In the genomic region with DNA sequence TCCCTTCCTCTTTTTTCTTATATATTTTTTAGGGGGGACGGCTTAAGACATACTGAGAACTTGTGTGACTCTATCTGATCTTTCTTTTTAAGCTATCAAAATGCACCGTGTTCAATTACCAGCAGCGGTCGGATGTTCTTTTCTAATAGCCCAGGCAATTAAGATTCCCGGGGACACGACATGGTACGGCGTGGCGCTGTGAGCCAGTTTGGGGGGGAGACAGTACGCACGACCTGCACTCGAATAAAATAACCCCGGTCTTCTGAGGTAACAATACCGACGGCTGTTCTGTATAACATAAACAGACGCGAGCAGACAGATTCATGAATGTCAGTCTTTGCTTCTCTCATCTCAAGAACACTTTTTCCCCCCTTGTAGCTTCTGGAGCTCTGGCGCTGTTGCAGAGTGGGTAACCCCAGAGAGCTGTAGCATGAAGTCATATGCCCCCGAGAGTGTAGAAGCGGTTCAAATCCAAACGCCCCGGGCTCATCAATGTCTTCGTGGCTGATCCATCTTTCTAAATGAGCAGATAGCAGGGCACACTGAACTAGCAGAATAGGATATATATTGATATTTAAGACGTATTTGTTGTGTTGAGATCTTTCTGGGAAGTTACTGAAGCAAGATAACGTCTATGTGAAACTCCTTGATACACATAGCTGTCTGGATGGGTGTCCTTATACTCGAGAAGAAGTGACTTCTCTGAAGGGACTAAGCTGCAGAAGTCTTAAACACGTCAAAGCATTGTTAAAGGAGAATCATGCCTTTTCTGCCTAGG, we compare ENCODE assay signal across 9 mouse cellular contexts. TPM values are rescaled to one million over a fixed set of nuclear protein-coding genes. Genes with fewer than 3 reads are reported as not detected.
A peak's percentile ranks its signal among the peaks of the same experiment; 100 is the strongest.
DNase-seq lines count a peak whose midpoint lies in the region; ATAC-seq and TF ChIP-seq lines count a peak whose summit lies in the region.
"Had no signal": no experiment of that assay in that cellular context is flagged by ENCODE, and none has a peak within 500 bp of the region (broad histone marks: within the 10 kb centered on the region; RNA-seq: fewer than 3 reads in every experiment).

No protein-coding gene starts in this region.

- H3K27ac ChIP-seq in liver, embryonic 11.5 days (ENCODE audit: low read depth, low read length): no peak overlapping the region
- H3K27ac ChIP-seq in embryonic fibroblast, embryonic 13.5 days (ENCODE audit: insufficient read depth, low read length): no peak overlapping the region
- H3K27ac ChIP-seq in limb, embryonic 10.5 days: peak overlapping the region; percentile 85; the same call in 1 of the 2 replicates
- H3K27ac ChIP-seq: macrophage had no signal

- H3K9me3 ChIP-seq in liver, embryonic 11.5 days (ENCODE audit: control insufficient read depth, low read length): no peaks in the 10 kb centered on the region
- H3K9me3 ChIP-seq in limb, embryonic 10.5 days (replicated peaks): no peaks in the 10 kb centered on the region

- peak overlapping the region; percentile 49 for H3K4me3 ChIP-seq in liver, embryonic 11.5 days (ENCODE audit: low read depth, low read length)
- peak overlapping the region; percentile 49 for H3K4me3 ChIP-seq in embryonic fibroblast, embryonic 13.5 days (ENCODE audit: insufficient read depth, low read length)
- H3K4me3 ChIP-seq in limb, embryonic 10.5 days: peak overlapping the region; percentile 74

- no peak for TF ChIP-seq CTCF in embryonic fibroblast, embryonic 13.5 days (IDR thresholded peaks at IDR 0.05; ENCODE audit: borderline replicate concordance, insufficient read depth, low read length)

- no peak for TF ChIP-seq POLR2A in embryonic fibroblast, embryonic 13.5 days (IDR thresholded peaks at IDR 0.05; ENCODE audit: low read depth, low read length)

- peak overlapping the region; percentile 73 for H3K4me2 ChIP-seq in liver, embryonic 11.5 days

- 3% methylated on average over 27 of the region's 27 CpGs for WGBS in liver, embryonic 11.5 days
- WGBS in limb, embryonic 10.5 days: under 1% methylated on average over 27 of the region's 27 CpGs

- no peaks in the 10 kb centered on the region for H3K36me3 ChIP-seq in liver, embryonic 11.5 days (ENCODE audit: control insufficient read depth, insufficient read depth, low read length)
- H3K36me3 ChIP-seq in limb, embryonic 10.5 days: no peaks in the 10 kb centered on the region

- no peaks in the 10 kb centered on the region for H3K4me1 ChIP-seq in liver, embryonic 11.5 days (replicated peaks; ENCODE audit: control insufficient read depth, insufficient read depth, low read length)
- H3K4me1 ChIP-seq in embryonic fibroblast, embryonic 13.5 days (ENCODE audit: control insufficient read depth, insufficient read depth, low read length): peaks cover 2% of the 10 kb centered on the region; the same call in 1 of the 2 replicates
- H3K4me1 ChIP-seq in limb, embryonic 10.5 days: peaks cover 37% of the 10 kb centered on the region

- no peak overlapping the region for H3K9ac ChIP-seq in liver, embryonic 11.5 days (ENCODE audit: low read depth, low read length)

- DNase-seq in liver, embryonic 11.5 days (ENCODE audit: low spot score): no peak
- DNase-seq in liver: no peak
- DNase-seq in limb, embryonic 10.5 days (ENCODE audit: low spot score): peak; percentile 36
- DNase-seq in retina, postnatal 1 day: peak; percentile 56
- no peak for DNase-seq in cerebellum, adult 11-12 months
- no peak for DNase-seq in adrenal gland, adult 18-20 months (ENCODE audit: low spot score in 2 of 2)

- ATAC-seq in liver, embryonic 11.5 days (replicated peaks; ENCODE audit: low FRiP score): no peak
- no peak for ATAC-seq in erythroid progenitor cell, adult 5-6 weeks (replicated peaks; ENCODE audit: low FRiP score, poor library complexity, severe bottlenecking)

- H3K27me3 ChIP-seq in liver, embryonic 11.5 days (replicated peaks; ENCODE audit: control insufficient read depth, insufficient read depth, low read length): peaks cover 44% of the 10 kb centered on the region
- peaks cover 16% of the 10 kb centered on the region; the same call in 1 of the 2 replicates for H3K27me3 ChIP-seq in limb, embryonic 10.5 days (ENCODE audit: low read depth, poor library complexity, severe bottlenecking)

RNA-seq across cellular contexts. Expression of gene Cdh6, which starts 0.6 kb away (rescaled TPM):
- polyA plus RNA-seq in liver, embryonic 11.5 days (2014; fragmentation: Nextera tagmentation; extraction: Ambion mirVana): 0.83 and 0.92 TPM in 2 replicates
- 2.4 and 3.7 TPM in 2 replicates for polyA plus RNA-seq in embryonic fibroblast, embryonic 13.5 days (2011; ENCODE audit: insufficient read length, low read depth, missing spikeins)
- polyA plus RNA-seq in limb, embryonic 10.5 days (2016; fragmentation: Nextera tagmentation; extraction: Ambion mirVana): 4.7 and 5.5 TPM in 2 replicates
- total RNA-seq in erythroid progenitor cell, adult 5-6 weeks (2015; ENCODE audit: low replicate concordance): not detected in 2 replicates
- total RNA-seq in erythroid progenitor cell, adult 5-6 weeks (2017; ENCODE audit: low replicate concordance): not detected in 2 replicates
- 10 to 100 TPM; 10.9 to 16.4 TPM for total RNA-seq in adrenal gland, adult 18-20 months (2021)
- polyA plus RNA-seq: macrophage had no signal

Comparison
In these comparisons a context has a peak if more than half of its experiments do, and no peak if none do; other contexts are left out.
1. DNase-seq: peak in limb, embryonic 10.5 days (single experiment) and retina, postnatal 1 day (single experiment); none in liver, embryonic 11.5 days (single experiment), liver (single experiment), cerebellum, adult 11-12 months (single experiment) and adrenal gland, adult 18-20 months (0 of 2).
2. Peak in every context shown above with its lines, with median percentiles within 50 percentile points of each other: H3K4me3 ChIP-seq.